ENCODE assay signal across 10 mouse cellular contexts in the genomic region with DNA sequence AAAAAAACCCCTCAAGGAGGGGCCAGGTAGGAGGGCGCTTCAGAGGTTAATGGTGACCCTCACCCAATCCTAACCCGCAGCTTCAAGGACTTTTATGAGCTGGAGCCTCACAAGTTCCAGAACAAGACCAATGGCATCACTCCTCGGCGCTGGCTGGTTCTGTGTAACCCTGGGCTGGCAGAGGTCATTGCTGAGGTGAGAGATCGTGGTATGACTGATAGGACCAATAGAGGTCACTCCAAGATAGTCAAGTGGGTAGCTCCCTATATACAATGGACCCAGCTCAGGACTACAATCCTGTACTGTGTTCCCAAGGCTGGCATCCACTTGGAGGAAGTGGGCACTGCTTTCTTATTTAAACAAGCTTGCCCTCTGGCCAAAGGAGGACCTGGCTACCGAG. TPM values are rescaled to one million over a fixed set of nuclear protein-coding genes. Genes with fewer than 3 reads are reported as not detected.
DNase-seq lines count a peak whose midpoint lies in the region; ATAC-seq lines count a peak whose summit lies in the region.
"Had no signal": no experiment of that assay in that cellular context is flagged by ENCODE, and none has a peak within 500 bp of the region (broad histone marks: within the 10 kb centered on the region; RNA-seq: fewer than 3 reads in every experiment).

No protein-coding gene starts in this region.

- 0 out of 2 replicates have a peak, but pooled peaks cover 5% of the 10 kb centered on the region for H3K36me3 ChIP-seq in midbrain, embryonic 10.5 days
- H3K36me3 ChIP-seq in midbrain, embryonic 11.5 days (ENCODE audit: control insufficient read depth, insufficient read depth, low read length) = no peaks in the 10 kb centered on the region
- H3K36me3 ChIP-seq in limb, embryonic 13.5 days = no peaks in the 10 kb centered on the region
- no peaks in the 10 kb centered on the region for H3K36me3 ChIP-seq in stomach, embryonic 16.5 days (ENCODE audit: control insufficient read depth, insufficient read depth, low read length)

- no peak overlapping the region for H3K27ac ChIP-seq in midbrain, embryonic 10.5 days (replicated peaks)
- no peak overlapping the region for H3K27ac ChIP-seq in midbrain, embryonic 11.5 days (ENCODE audit: low read depth, low read length)
- no peak overlapping the region for H3K27ac ChIP-seq in limb, embryonic 13.5 days
- no peak overlapping the region for H3K27ac ChIP-seq in stomach, embryonic 16.5 days (ENCODE audit: low read length)

- 59% methylated on average over 6 of the region's 6 CpGs for WGBS in midbrain, embryonic 10.5 days
- 60% methylated on average over 6 of the region's 6 CpGs for WGBS in midbrain, embryonic 11.5 days
- 49% methylated on average over 6 of the region's 6 CpGs for WGBS in limb, embryonic 13.5 days
- WGBS in stomach, embryonic 16.5 days = 47% methylated on average over 6 of the region's 6 CpGs

- peaks cover 39% of the 10 kb centered on the region for H3K27me3 ChIP-seq in midbrain, embryonic 10.5 days (ENCODE audit: low read depth, poor library complexity, severe bottlenecking)
- H3K27me3 ChIP-seq in midbrain, embryonic 11.5 days (ENCODE audit: control insufficient read depth, insufficient read depth, low read length) = no peaks in the 10 kb centered on the region
- peaks cover 7% of the 10 kb centered on the region for H3K27me3 ChIP-seq in limb, embryonic 13.5 days
- no peaks in the 10 kb centered on the region for H3K27me3 ChIP-seq in stomach, embryonic 16.5 days (ENCODE audit: control insufficient read depth, insufficient read depth, low read length)

- no peak for ATAC-seq in midbrain, embryonic 11.5 days (ENCODE audit: low FRiP score)
- ATAC-seq in limb, embryonic 13.5 days (ENCODE audit: low FRiP score, low read depth) = no peak
- ATAC-seq in stomach, embryonic 16.5 days (ENCODE audit: insufficient read depth, low FRiP score) = 0 out of 2 replicates have a peak, but pooled peaks have one; percentile 11
- no peak for ATAC-seq in activated CD4-positive, CD25-positive, alpha-beta regulatory T cell, adult 4 months

- H3K4me2 ChIP-seq in midbrain, embryonic 11.5 days = no peak overlapping the region
- H3K4me2 ChIP-seq in limb, embryonic 13.5 days (replicated peaks) = no peak overlapping the region; the same call in 1 of the 2 replicates
- peak overlapping the region; percentile 53 for H3K4me2 ChIP-seq in stomach, embryonic 16.5 days (ENCODE audit: low read depth, low read length)

- no peak overlapping the region for H3K9ac ChIP-seq in midbrain, embryonic 11.5 days (ENCODE audit: low read length)
- H3K9ac ChIP-seq in limb, embryonic 13.5 days = no peak overlapping the region
- no peak overlapping the region for H3K9ac ChIP-seq in stomach, embryonic 16.5 days (ENCODE audit: low read length)

- peaks cover 28% of the 10 kb centered on the region for H3K4me1 ChIP-seq in midbrain, embryonic 10.5 days
- H3K4me1 ChIP-seq in midbrain, embryonic 11.5 days (ENCODE audit: control insufficient read depth, insufficient read depth, low read length) = peaks cover 7% of the 10 kb centered on the region; the same call in 1 of the 2 replicates
- peaks cover 13% of the 10 kb centered on the region for H3K4me1 ChIP-seq in limb, embryonic 13.5 days
- peaks cover 7% of the 10 kb centered on the region; the same call in 1 of the 2 replicates for H3K4me1 ChIP-seq in stomach, embryonic 16.5 days (ENCODE audit: control insufficient read depth, insufficient read depth, low read length)

- peak overlapping the region; percentile 46; the same call in 1 of the 2 replicates for H3K4me3 ChIP-seq in midbrain, embryonic 10.5 days
- no peak overlapping the region for H3K4me3 ChIP-seq in midbrain, embryonic 11.5 days (ENCODE audit: low read depth, low read length)
- peak overlapping the region; percentile 35; the same call in 1 of the 2 replicates for H3K4me3 ChIP-seq in limb, embryonic 13.5 days
- H3K4me3 ChIP-seq in stomach, embryonic 16.5 days (replicated peaks; ENCODE audit: low read length) = no peak overlapping the region

- peak; percentile 85 for DNase-seq in heart, adult 11 months
- DNase-seq in heart, postnatal 4 days = no peak
- no peak for DNase-seq in midbrain, embryonic 10.5 days (ENCODE audit: low spot score)
- DNase-seq in midbrain, embryonic 11.5 days (ENCODE audit: low spot score, missing footprints) = no peak
- DNase-seq in left cerebral cortex, adult 9 months (ENCODE audit: low spot score in 2 of 2) = no peak
- DNase-seq: cerebellum, adult 11-12 months had no signal

- no peaks in the 10 kb centered on the region for H3K9me3 ChIP-seq in midbrain, embryonic 10.5 days (replicated peaks)
- H3K9me3 ChIP-seq in midbrain, embryonic 11.5 days (ENCODE audit: control insufficient read depth, low read length) = no peaks in the 10 kb centered on the region
- no peaks in the 10 kb centered on the region; the same call in 1 of the 2 replicates for H3K9me3 ChIP-seq in limb, embryonic 13.5 days
- no peaks in the 10 kb centered on the region for H3K9me3 ChIP-seq in stomach, embryonic 16.5 days (replicated peaks; ENCODE audit: control insufficient read depth, low read length)

RNA-seq across cellular contexts. Expression of a gene that starts 6.1 kb away (rescaled TPM):
- 100 to 1,000 TPM; 455 to 466 TPM for total RNA-seq in heart, postnatal 4 days (2021)
- polyA plus RNA-seq in midbrain, embryonic 10.5 days (2016; fragmentation: Nextera tagmentation; extraction: Ambion mirVana) = 2.1 and 2.7 TPM in 2 replicates
- polyA plus RNA-seq in midbrain, embryonic 11.5 days (2014; fragmentation: Nextera tagmentation; extraction: Ambion mirVana) = 0.81 and 1.8 TPM in 2 replicates
- 13.2 and 14.4 TPM in 2 replicates for polyA plus RNA-seq in limb, embryonic 13.5 days (2015; fragmentation: Nextera tagmentation; extraction: Ambion mirVana)
- polyA plus RNA-seq in stomach, embryonic 16.5 days (2015; fragmentation: Nextera tagmentation; extraction: Ambion mirVana) = 17.7 and 55.0 TPM in 2 replicates
- polyA plus RNA-seq in activated CD4-positive, CD25-positive, alpha-beta regulatory T cell, adult 4 months (2017; shearing (Covaris generic)) = 1 to 10 TPM; 3.7 to 8.0 TPM

RNA-seq across cellular contexts. Expression of a gene that starts 8.9 kb away (rescaled TPM):
- 10 to 100 TPM; 42.6 to 45.1 TPM for total RNA-seq in heart, postnatal 4 days (2021)
- 13.5 and 16.3 TPM in 2 replicates for polyA plus RNA-seq in midbrain, embryonic 10.5 days (2016; fragmentation: Nextera tagmentation; extraction: Ambion mirVana)
- polyA plus RNA-seq in midbrain, embryonic 11.5 days (2014; fragmentation: Nextera tagmentation; extraction: Ambion mirVana) = 14.1 and 16.8 TPM in 2 replicates
- 15.2 and 17.7 TPM in 2 replicates for polyA plus RNA-seq in limb, embryonic 13.5 days (2015; fragmentation: Nextera tagmentation; extraction: Ambion mirVana)
- polyA plus RNA-seq in stomach, embryonic 16.5 days (2015; fragmentation: Nextera tagmentation; extraction: Ambion mirVana) = 72.6 and 74.2 TPM in 2 replicates
- polyA plus RNA-seq in activated CD4-positive, CD25-positive, alpha-beta regulatory T cell, adult 4 months (2017; shearing (Covaris generic)) = 100 to 1,000 TPM; 128 to 133 TPM

RNA-seq across cellular contexts. Expression of a gene that starts 26.8 kb away (rescaled TPM):
- total RNA-seq in heart, postnatal 4 days (2021) = 100 to 1,000 TPM; 181 to 188 TPM
- polyA plus RNA-seq in midbrain, embryonic 10.5 days (2016; fragmentation: Nextera tagmentation; extraction: Ambion mirVana) = 189 and 194 TPM in 2 replicates
- polyA plus RNA-seq in midbrain, embryonic 11.5 days (2014; fragmentation: Nextera tagmentation; extraction: Ambion mirVana) = 186 and 215 TPM in 2 replicates
- 130 and 148 TPM in 2 replicates for polyA plus RNA-seq in limb, embryonic 13.5 days (2015; fragmentation: Nextera tagmentation; extraction: Ambion mirVana)
- 94.5 and 95.1 TPM in 2 replicates for polyA plus RNA-seq in stomach, embryonic 16.5 days (2015; fragmentation: Nextera tagmentation; extraction: Ambion mirVana)
- 10 to 100 TPM; 47.6 to 48.6 TPM for polyA plus RNA-seq in activated CD4-positive, CD25-positive, alpha-beta regulatory T cell, adult 4 months (2017; shearing (Covaris generic))

RNA-seq across cellular contexts. Expression of a gene that starts 28.3 kb away (rescaled TPM):
- total RNA-seq in heart, postnatal 4 days (2021) = 1 to 10 TPM; 3.5 to 3.7 TPM
- 5.1 and 7.2 TPM in 2 replicates for polyA plus RNA-seq in midbrain, embryonic 10.5 days (2016; fragmentation: Nextera tagmentation; extraction: Ambion mirVana)
- 9.2 and 9.5 TPM in 2 replicates for polyA plus RNA-seq in midbrain, embryonic 11.5 days (2014; fragmentation: Nextera tagmentation; extraction: Ambion mirVana)
- polyA plus RNA-seq in limb, embryonic 13.5 days (2015; fragmentation: Nextera tagmentation; extraction: Ambion mirVana) = 1.5 and 1.6 TPM in 2 replicates
- 0.91 and 0.98 TPM in 2 replicates for polyA plus RNA-seq in stomach, embryonic 16.5 days (2015; fragmentation: Nextera tagmentation; extraction: Ambion mirVana)
- polyA plus RNA-seq in activated CD4-positive, CD25-positive, alpha-beta regulatory T cell, adult 4 months (2017; shearing (Covaris generic)) = under 1 TPM in 1 of 2 experiments, not detected in 1; 0.16 TPM
- total RNA-seq: megakaryocyte-erythroid progenitor cell, adult 5-6 weeks had no signal

RNA-seq across cellular contexts. Expression of a gene that starts 49.3 kb away (rescaled TPM):
- total RNA-seq in heart, postnatal 4 days (2021) = 10 to 100 TPM; 37.5 to 42.8 TPM
- 11.3 and 13.8 TPM in 2 replicates for polyA plus RNA-seq in midbrain, embryonic 10.5 days (2016; fragmentation: Nextera tagmentation; extraction: Ambion mirVana)
- 6.2 and 8.6 TPM in 2 replicates for polyA plus RNA-seq in midbrain, embryonic 11.5 days (2014; fragmentation: Nextera tagmentation; extraction: Ambion mirVana)
- 11.8 and 15.5 TPM in 2 replicates for polyA plus RNA-seq in limb, embryonic 13.5 days (2015; fragmentation: Nextera tagmentation; extraction: Ambion mirVana)
- 11.4 and 11.8 TPM in 2 replicates for polyA plus RNA-seq in stomach, embryonic 16.5 days (2015; fragmentation: Nextera tagmentation; extraction: Ambion mirVana)
- 100 to 1,000 TPM in 1 of 2 experiments, 10 to 100 TPM in 1; 82.0 to 116 TPM for polyA plus RNA-seq in activated CD4-positive, CD25-positive, alpha-beta regulatory T cell, adult 4 months (2017; shearing (Covaris generic))

Comparison
In these comparisons a context has a peak if more than half of its experiments do, and no peak if none do; other contexts are left out.
1. H3K4me3 ChIP-seq: peak in midbrain, embryonic 10.5 days (single experiment) and limb, embryonic 13.5 days (single experiment); none in midbrain, embryonic 11.5 days (single experiment) and stomach, embryonic 16.5 days (single experiment).